Mouse (Mus musculus) hindbrain, embryonic 14.5 days (tissue): ENCODE measurements around the gene Tmtc4. TPM values are rescaled to one million over a fixed set of nuclear protein-coding genes. Genes with fewer than 3 reads are reported as not detected.
A peak's percentile ranks its signal among the peaks of the same experiment; 100 is the strongest.

ENCODE experiments used
- ATAC-seq: fragments of 200-750 bp; cut with Nextera tagmentation; 2 replicates; pipeline ENCODE4 v1.8.0; 2017; ENCODE audit warnings: moderate number of reproducible peaks, mild to moderate bottlenecking, moderate TSS enrichment, moderate library complexity; ENCODE audit not compliant: low FRiP score
- DNase-seq: peaks from one replicate; pipeline ENCODE4 v3.0.0-alpha.2; 2015; ENCODE audit warnings: low spot score
- H3K27ac ChIP-seq: fragments of 300-500 bp; sonication (generic); 2 replicates; pipeline ENCODE4 v1.5.1; 2014; ENCODE audit warnings: mild to moderate bottlenecking, moderate library complexity
- H3K27me3 ChIP-seq: fragments of 300-500 bp; sonication (generic); 2 replicates; pipeline ENCODE4 v1.6.1; 2014; ENCODE audit warnings: mild to moderate bottlenecking, low read length, mixed read lengths; ENCODE audit not compliant: control insufficient read depth, insufficient read depth
- H3K36me3 ChIP-seq: fragments of 300-500 bp; sonication (generic); replicated peaks from 2 replicates; pipeline ENCODE4 v1.6.1; 2014; ENCODE audit not compliant: control insufficient read depth, insufficient read depth
- H3K4me1 ChIP-seq: fragments of 300-500 bp; sonication (generic); replicated peaks from 2 replicates; pipeline ENCODE4 v1.6.1; 2014; ENCODE audit warnings: antibody characterized with exemption, low read length, mixed read lengths; ENCODE audit not compliant: control insufficient read depth, insufficient read depth
- H3K4me2 ChIP-seq: fragments of 300-500 bp; sonication (generic); replicated peaks from 2 replicates; pipeline ENCODE4 v1.6.1; 2014; ENCODE audit warnings: mild to moderate bottlenecking, moderate library complexity
- H3K4me3 ChIP-seq: fragments of 300-500 bp; sonication (generic); replicated peaks from 2 replicates; pipeline ENCODE4 v1.5.1; 2014; ENCODE audit warnings: mild to moderate bottlenecking, low read length
- H3K9ac ChIP-seq: fragments of 300-500 bp; sonication (generic); 2 replicates; pipeline ENCODE4 v1.6.1; 2014
- H3K9me3 ChIP-seq: fragments of 300-500 bp; sonication (generic); 2 replicates; pipeline ENCODE4 v1.6.1; 2016; ENCODE audit warnings: low read length; ENCODE audit not compliant: control insufficient read depth
- WGBS: fragments of 180-500 bp; shearing (Covaris S2); extraction: QIAGEN DNeasy Blood & Tissue Kit; methylation state at CpG from one replicate; pipeline ENCODE4 v1.1.7; 2014; 5-methylcytosine and 5-hydroxymethylcytosine counted together
- polyA plus RNA-seq: library from polyadenylated mRNA; unstranded; fragments of >200 nt; fragmentation: Nextera tagmentation; extraction: Ambion mirVana; gene quantifications from 2 replicates; pipeline ENCODE4 v1.2.1, GENCODE M21; 2014

The Tmtc4 gene
- polyA plus RNA-seq, 1 experiment from 2014 or later = 69.0 TPM

DNA sequence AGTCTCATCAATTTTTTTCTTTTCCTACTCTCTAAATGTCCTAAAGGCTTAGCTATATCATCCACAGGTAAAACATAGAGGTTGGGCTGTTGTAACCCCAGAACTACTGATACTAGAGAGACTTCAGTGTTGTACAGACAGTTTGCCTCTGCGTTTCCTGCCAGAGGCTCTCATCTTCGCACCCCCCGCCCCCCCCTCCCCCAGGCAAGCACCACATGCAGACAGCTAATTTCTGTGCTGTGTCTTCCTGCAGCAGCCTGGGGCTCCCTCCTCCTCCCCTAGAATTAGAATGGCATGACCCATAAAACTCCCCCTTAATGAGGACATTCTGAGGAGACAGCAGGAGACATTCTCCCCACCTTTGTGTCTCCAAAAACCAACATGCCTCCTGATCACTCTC is 17.6 kb upstream of the Tmtc4 start:
- 52% methylated on average over 3 of the region's 3 CpGs for WGBS
- H3K4me1 ChIP-seq = no peaks in the 10 kb centered on the region

DNA sequence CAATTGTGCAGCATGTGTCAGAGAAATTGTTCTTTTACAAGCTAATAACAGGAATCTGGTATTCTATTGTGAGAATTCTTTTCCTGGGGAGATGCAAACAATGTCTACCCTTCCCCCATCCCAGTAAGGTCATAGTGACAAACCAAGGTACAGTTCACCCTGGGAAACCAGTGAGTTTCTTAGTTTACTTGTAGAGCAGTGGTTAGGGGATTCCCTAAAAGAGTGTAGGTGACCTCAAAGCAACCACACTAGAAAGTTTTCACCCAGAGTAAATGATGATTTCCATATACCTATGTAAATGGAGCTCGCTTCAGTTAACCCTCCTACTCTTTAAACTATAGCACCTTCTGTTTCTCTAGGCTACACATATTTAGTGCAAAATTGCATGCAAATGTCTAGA is 13.6 kb upstream of the Tmtc4 start:
- no peaks in the 10 kb centered on the region for H3K27me3 ChIP-seq
- WGBS = 86% methylated on average over 1 of the region's 1 CpGs
- H3K27ac ChIP-seq = no peak overlapping the region
- H3K4me2 ChIP-seq = no peak overlapping the region
- H3K4me3 ChIP-seq = no peak overlapping the region
- no peaks in the 10 kb centered on the region for H3K4me1 ChIP-seq
- ATAC-seq = no peak
- no peak for DNase-seq
- no peaks in the 10 kb centered on the region for H3K9me3 ChIP-seq
- no peaks in the 10 kb centered on the region for H3K36me3 ChIP-seq
- H3K9ac ChIP-seq = no peak overlapping the region

More for the DNA sequence above, 17.6 kb upstream of the Tmtc4 start:
- no peak overlapping the region for H3K4me2 ChIP-seq
- H3K27me3 ChIP-seq = no peaks in the 10 kb centered on the region
- H3K9ac ChIP-seq = no peak overlapping the region
- no peak for DNase-seq
- no peak for ATAC-seq
- H3K9me3 ChIP-seq = no peaks in the 10 kb centered on the region
- H3K36me3 ChIP-seq = no peaks in the 10 kb centered on the region
- no peak overlapping the region for H3K27ac ChIP-seq
- H3K4me3 ChIP-seq = no peak overlapping the region

DNA sequence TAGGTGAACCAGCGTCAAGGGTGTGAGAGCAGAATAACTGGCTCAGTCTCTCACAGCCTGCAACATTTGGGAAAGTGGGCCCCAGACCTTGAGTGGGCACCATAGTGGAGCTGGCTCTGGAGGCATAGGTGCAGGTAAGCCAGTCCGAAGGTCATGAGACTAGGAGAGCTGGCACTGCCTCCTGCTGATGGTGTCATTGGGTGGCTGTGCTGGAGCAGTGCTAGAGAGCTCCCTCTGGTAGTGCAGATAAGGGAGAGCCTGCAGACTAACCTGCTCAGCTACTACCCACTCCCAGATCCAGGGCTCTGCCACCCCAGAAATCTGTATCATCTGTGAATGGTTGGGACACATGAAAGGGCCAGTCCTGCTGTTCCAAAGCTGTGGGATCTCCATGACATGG is 10.1 kb upstream of the Tmtc4 start:
- Histone ChIP-seq H3K27me3 (no peaks in the 10 kb centered on the region), H3K4me3 (no peak overlapping the region), H3K4me1 (no peaks in the 10 kb centered on the region), H3K9ac (no peak overlapping the region), H3K9me3 (no peaks in the 10 kb centered on the region), H3K27ac (no peak overlapping the region), H3K36me3 (no peaks in the 10 kb centered on the region), H3K4me2 (no peak overlapping the region)
- DNase-seq = no peak
- 93% methylated on average over 2 of the region's 2 CpGs for WGBS
- no peak for ATAC-seq

DNA sequence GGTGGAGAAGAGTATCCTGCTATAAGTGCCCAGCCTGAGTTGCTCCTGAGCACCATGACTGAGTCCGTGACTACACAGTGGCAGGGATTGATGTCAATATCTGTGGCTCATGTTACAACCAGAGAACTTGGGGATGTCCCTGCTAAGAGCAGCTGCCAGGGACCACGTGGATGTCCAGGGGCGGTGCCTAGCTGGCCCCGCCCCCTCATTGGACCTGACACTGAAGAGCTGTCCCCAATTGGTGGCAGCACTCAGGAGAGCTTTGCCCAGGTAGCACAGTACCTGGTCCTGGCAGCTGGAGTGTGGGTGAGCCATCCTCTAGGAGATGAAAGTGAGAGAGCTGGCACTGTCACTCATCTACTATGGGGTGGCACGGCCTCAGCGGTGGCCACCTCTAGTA is 9.1 kb upstream of the Tmtc4 start:
- 66% methylated on average over 6 of the region's 6 CpGs for WGBS

DNA sequence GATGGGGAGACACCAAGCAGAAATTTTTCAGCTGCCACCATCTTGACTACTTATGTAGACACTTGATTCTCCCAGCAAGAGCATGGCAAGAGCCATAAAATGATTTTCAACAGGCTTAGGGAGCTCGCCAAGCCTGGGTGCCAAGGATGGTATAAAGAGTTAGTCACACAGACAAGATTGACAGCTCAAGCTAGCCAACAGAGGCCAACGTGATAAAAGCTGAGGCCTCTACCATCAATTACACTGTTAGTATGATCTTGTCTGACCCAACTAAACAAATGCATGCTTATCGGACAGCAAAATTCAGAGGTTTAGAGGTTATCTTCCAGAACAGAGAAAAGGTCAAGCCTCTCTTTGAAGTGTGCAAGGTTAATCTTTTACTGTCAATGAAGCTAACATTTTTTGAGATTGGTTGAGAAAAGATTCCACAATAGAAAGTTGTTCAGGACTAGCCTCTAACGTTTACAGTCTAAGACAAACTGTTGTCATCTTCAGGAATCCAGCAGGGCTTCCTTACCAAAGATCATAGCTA is 6.8 kb upstream of the Tmtc4 start:
- ATAC-seq (no peak), DNase-seq (no peak)
- Histone ChIP-seq H3K27ac (no peak overlapping the region), H3K4me3 (no peak overlapping the region), H3K27me3 (no peaks in the 10 kb centered on the region), H3K36me3 (no peaks in the 10 kb centered on the region), H3K4me2 (no peak overlapping the region), H3K4me1 (no peaks in the 10 kb centered on the region), H3K9ac (no peak overlapping the region), H3K9me3 (no peaks in the 10 kb centered on the region)
- WGBS = 79% methylated on average over 4 of the region's 4 CpGs

More for the DNA sequence above, 9.1 kb upstream of the Tmtc4 start:
- Histone ChIP-seq H3K4me3 (no peak overlapping the region), H3K9me3 (no peaks in the 10 kb centered on the region), H3K27ac (no peak overlapping the region), H3K27me3 (no peaks in the 10 kb centered on the region), H3K9ac (no peak overlapping the region), H3K4me1 (no peaks in the 10 kb centered on the region), H3K36me3 (no peaks in the 10 kb centered on the region), H3K4me2 (no peak overlapping the region)
- DNase-seq (no peak), ATAC-seq (no peak)

DNA sequence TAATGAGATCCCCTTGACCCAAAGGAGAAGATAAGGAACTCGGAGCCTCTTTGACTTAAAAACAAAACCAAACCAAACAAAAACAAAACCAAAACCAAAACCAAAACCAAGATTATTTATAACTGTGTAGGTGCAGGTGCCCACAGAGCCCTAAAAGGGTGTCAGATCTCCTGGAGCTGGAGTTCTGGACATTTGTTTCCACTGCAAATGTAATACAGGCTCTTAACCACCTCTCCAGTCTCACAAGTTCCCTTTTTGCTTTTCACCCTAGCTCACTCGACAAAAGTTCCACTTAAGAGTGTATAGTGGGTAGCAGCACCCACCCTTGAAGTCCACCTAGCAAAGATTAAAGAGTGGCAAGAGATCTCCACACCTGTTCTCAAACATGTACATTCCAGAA is 2.6 kb upstream of the Tmtc4 start:
- no peak overlapping the region for H3K27ac ChIP-seq
- no peak overlapping the region for H3K4me2 ChIP-seq
- H3K27me3 ChIP-seq = no peaks in the 10 kb centered on the region
- ATAC-seq (no peak), DNase-seq (no peak)
- no peaks in the 10 kb centered on the region for H3K36me3 ChIP-seq
- peaks cover 15% of the 10 kb centered on the region; the same call in 1 of the 2 replicates for H3K4me1 ChIP-seq
- 87% methylated on average over 2 of the region's 2 CpGs for WGBS
- no peak overlapping the region for H3K4me3 ChIP-seq
- H3K9ac ChIP-seq = no peak overlapping the region
- H3K9me3 ChIP-seq = no peaks in the 10 kb centered on the region

DNA sequence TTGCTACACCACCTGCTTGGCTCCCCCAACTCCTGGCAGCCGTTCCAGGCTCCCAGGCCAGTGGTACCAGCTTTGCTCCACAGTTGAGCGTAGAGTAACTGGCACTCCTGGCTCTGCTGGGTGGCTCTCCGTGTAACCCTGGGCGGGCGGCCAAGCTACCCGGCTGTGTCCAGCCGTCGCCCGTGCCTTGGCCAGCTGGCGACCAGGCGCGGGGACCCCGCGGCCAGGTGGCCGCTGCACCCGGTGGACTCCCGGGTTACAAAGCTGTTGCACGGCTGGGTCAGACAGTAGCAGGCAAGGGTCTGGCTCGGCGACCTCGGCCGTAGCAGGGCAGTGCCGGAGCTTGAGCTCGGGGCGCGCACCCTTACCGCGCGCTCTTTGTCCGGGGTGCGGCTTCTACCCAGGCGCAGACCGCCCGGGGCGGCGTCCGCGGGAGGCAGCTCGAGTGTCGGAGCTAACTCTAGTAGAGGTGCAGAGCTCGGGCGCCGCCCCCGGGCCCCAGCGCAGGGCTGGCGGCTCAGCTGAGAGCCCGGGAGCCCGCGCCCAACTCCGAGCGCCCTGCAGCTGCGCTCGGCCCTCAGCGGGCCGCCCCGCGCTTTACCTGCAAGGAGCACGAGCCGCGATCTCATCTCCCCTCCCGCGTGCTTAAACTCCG is 1.1 kb downstream of the Tmtc4 start:
- H3K36me3 ChIP-seq = no peaks in the 10 kb centered on the region
- no peaks in the 10 kb centered on the region for H3K27me3 ChIP-seq
- peak overlapping the region; percentile 75 for H3K4me2 ChIP-seq
- peak; percentile 57 for DNase-seq
- peaks cover 32% of the 10 kb centered on the region; the same call in 1 of the 2 replicates for H3K4me1 ChIP-seq
- ATAC-seq = peak; percentile 55; the same call in 1 of the 2 replicates
- H3K9ac ChIP-seq = peak overlapping the region; percentile 90
- H3K9me3 ChIP-seq = no peaks in the 10 kb centered on the region
- H3K4me3 ChIP-seq = peak overlapping the region; percentile 86
- 1% methylated on average over 60 of the region's 63 CpGs for WGBS
- H3K27ac ChIP-seq = peak overlapping the region; percentile 95

DNA sequence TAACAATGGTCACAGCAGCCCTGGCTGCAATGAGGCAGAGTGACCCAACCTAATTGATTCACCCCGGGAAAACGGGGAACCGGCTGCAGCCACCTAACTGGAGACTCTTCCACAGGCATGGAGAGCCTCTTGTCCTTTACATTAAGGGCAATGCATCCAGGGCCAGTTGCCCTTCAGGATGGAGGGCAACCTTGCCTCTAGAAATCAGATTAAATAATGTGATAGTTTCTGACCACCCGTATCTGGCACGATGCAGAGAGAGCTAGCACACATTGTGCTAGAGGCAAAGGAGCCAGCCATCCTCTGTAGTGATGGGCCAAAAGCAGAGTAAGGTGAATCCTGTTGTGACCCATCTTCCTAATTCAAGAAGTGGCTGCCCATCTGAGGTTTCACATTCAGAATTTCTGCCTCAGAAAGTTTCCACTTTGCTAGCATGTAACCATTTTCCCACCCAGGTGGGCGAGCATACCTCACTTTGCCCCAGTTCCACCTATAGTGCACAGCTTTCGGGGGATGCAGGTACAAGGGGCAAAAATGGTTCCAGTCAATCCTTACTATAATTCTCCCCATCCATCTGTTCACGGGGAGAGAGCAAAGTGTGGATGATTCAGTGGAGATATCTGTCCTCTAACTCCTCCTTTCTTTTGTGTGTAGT is 1.9 kb downstream of the Tmtc4 start:
- Histone ChIP-seq H3K9ac (peak overlapping the region; percentile 90), H3K36me3 (no peaks in the 10 kb centered on the region), H3K27ac (peak overlapping the region; percentile 95; the same call in 1 of the 2 replicates), H3K4me3 (peak overlapping the region; percentile 86), H3K4me1 (peaks cover 33% of the 10 kb centered on the region; the same call in 1 of the 2 replicates), H3K9me3 (no peaks in the 10 kb centered on the region), H3K4me2 (peak overlapping the region; percentile 75), H3K27me3 (no peaks in the 10 kb centered on the region)
- DNase-seq (no peak), ATAC-seq (no peak)
- 22% methylated on average over 8 of the region's 8 CpGs for WGBS

DNA sequence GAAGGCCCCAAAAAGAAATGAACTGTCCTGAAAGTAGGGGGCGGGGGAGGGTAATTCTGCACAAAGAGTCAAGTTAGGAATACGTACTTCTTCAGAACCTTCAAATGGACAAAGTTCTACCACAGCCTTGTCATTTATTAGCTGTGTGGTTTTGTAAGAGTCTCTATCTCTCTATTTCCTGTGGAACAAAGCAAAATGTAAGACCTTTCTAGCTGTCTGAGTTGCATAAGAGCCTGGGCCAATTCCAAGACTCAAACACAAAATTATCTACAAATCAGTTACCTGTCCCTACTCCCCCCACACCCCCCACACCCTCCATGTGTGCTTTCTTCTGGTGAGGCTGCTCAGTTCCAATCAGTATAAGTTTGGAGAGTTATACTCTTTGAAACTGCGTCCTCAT is 5.0 kb downstream of the Tmtc4 start:
- no peaks in the 10 kb centered on the region for H3K36me3 ChIP-seq
- H3K9me3 ChIP-seq = no peaks in the 10 kb centered on the region
- no peak overlapping the region for H3K4me3 ChIP-seq
- no peak for ATAC-seq
- 82% methylated on average over 3 of the region's 3 CpGs for WGBS
- no peak for DNase-seq
- no peak overlapping the region for H3K4me2 ChIP-seq
- H3K27ac ChIP-seq = no peak overlapping the region
- H3K27me3 ChIP-seq = no peaks in the 10 kb centered on the region
- peaks cover 31% of the 10 kb centered on the region for H3K4me1 ChIP-seq
- no peak overlapping the region for H3K9ac ChIP-seq
